Mouse (Mus musculus) stomach, embryonic 16.5 days (tissue): ENCODE measurements around the gene Mnd1. TPM values are rescaled to one million over a fixed set of nuclear protein-coding genes. Genes with fewer than 3 reads are reported as not detected.
A peak's percentile ranks its signal among the peaks of the same experiment; 100 is the strongest.

ENCODE experiments used
- ATAC-seq: fragments of 200-750 bp; cut with Nextera tagmentation; 2 replicates; pipeline ENCODE4 v1.8.0; 2017; ENCODE audit warnings: moderate number of reproducible peaks, moderate TSS enrichment; ENCODE audit not compliant: insufficient read depth, low FRiP score
- H3K27ac ChIP-seq: fragments of 300-500 bp; sonication (generic); 2 replicates; pipeline ENCODE4 v1.5.1; 2014; ENCODE audit warnings: low read length
- H3K27me3 ChIP-seq: fragments of 300-500 bp; sonication (generic); 2 replicates; pipeline ENCODE4 v1.6.1; 2014; ENCODE audit warnings: low read length, control low read depth, mixed read lengths; ENCODE audit not compliant: control insufficient read depth, insufficient read depth
- H3K36me3 ChIP-seq: fragments of 300-500 bp; sonication (generic); 2 replicates; pipeline ENCODE4 v1.6.1; 2014; ENCODE audit warnings: low read length; ENCODE audit not compliant: control insufficient read depth, insufficient read depth
- H3K4me1 ChIP-seq: fragments of 300-500 bp; sonication (generic); 2 replicates; pipeline ENCODE4 v1.6.1; 2014; ENCODE audit warnings: low read length, control low read depth, mixed read lengths; ENCODE audit not compliant: control insufficient read depth, insufficient read depth
- H3K4me2 ChIP-seq: fragments of 300-500 bp; sonication (generic); 2 replicates; pipeline ENCODE4 v1.6.1; 2014; ENCODE audit warnings: low read depth, low read length, mixed read lengths
- H3K4me3 ChIP-seq: fragments of 300-500 bp; sonication (generic); replicated peaks from 2 replicates; pipeline ENCODE4 v1.5.1; 2014; ENCODE audit warnings: mild to moderate bottlenecking, low read length
- H3K9ac ChIP-seq: fragments of 300-500 bp; sonication (generic); 2 replicates; pipeline ENCODE4 v1.6.1; 2014; ENCODE audit warnings: low read length
- H3K9me3 ChIP-seq: fragments of 300-500 bp; sonication (generic); replicated peaks from 2 replicates; pipeline ENCODE4 v1.6.1; 2016; ENCODE audit warnings: low read length, control low read depth; ENCODE audit not compliant: control insufficient read depth
- WGBS: fragments of 180-500 bp; shearing (Covaris S2); extraction: QIAGEN DNeasy Blood & Tissue Kit; methylation state at CpG from one replicate; pipeline ENCODE4 v1.1.7; 2014; 5-methylcytosine and 5-hydroxymethylcytosine counted together
- polyA plus RNA-seq: library from polyadenylated mRNA; unstranded; fragments of >200 nt; fragmentation: Nextera tagmentation; extraction: Ambion mirVana; gene quantifications from 2 replicates; pipeline ENCODE4 v1.2.1, GENCODE M21; 2015

The Mnd1 gene
- polyA plus RNA-seq, 1 experiment from 2014 or later, result 12.6 TPM

- peak overlapping the region; percentile 50 for H3K4me3 ChIP-seq
- peak overlapping the region; percentile 68 for H3K9ac ChIP-seq
- 36% methylated on average over 10 of the region's 10 CpGs for WGBS
- peak overlapping the region; percentile 91 for H3K27ac ChIP-seq
- H3K9me3 ChIP-seq, result no peaks in the 10 kb centered on the region
- peak overlapping the region; percentile 69 for H3K4me2 ChIP-seq
- peak; percentile 46; the same call in 1 of the 2 replicates for ATAC-seq
- peaks cover 12% of the 10 kb centered on the region for H3K4me1 ChIP-seq
- H3K27me3 ChIP-seq, result no peaks in the 10 kb centered on the region; the same call in 1 of the 2 replicates
- no peaks in the 10 kb centered on the region for H3K36me3 ChIP-seq
Observed at GRCm38 (mm10) chr3:84189629-84190173, 34.1 kb upstream of the Mnd1 start.

DNA sequence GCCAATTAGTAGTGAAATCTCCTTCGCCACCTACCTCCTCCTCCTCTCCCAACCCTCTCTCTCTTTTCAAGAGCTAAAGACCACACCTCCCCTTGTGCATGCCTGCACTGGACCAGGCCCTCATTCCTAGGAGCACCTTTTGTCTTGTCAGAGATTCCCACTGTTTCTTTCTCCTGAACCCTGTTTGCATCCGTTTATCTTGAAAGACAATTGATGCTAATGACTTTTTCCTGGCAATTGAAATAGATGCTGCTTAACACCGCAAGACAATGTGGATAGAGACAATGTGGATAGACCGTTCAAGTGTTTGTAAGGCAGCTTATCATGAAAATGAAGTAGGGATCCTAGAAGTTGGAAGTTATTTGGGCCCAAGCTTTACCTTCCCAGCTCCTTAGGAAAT, 26.1 kb upstream of the Mnd1 start:
- ATAC-seq, result no peak
- Histone ChIP-seq H3K4me3 (no peak overlapping the region), H3K4me1 (no peaks in the 10 kb centered on the region), H3K9ac (no peak overlapping the region), H3K4me2 (no peak overlapping the region), H3K27ac (no peak overlapping the region), H3K36me3 (no peaks in the 10 kb centered on the region), H3K27me3 (no peaks in the 10 kb centered on the region), H3K9me3 (no peaks in the 10 kb centered on the region)
- WGBS, result 57% methylated on average over 4 of the region's 4 CpGs

GRCm38 (mm10) chr3:84181102-84181501, 25.5 kb upstream of the Mnd1 start:
- H3K9me3 ChIP-seq, result no peaks in the 10 kb centered on the region

DNA sequence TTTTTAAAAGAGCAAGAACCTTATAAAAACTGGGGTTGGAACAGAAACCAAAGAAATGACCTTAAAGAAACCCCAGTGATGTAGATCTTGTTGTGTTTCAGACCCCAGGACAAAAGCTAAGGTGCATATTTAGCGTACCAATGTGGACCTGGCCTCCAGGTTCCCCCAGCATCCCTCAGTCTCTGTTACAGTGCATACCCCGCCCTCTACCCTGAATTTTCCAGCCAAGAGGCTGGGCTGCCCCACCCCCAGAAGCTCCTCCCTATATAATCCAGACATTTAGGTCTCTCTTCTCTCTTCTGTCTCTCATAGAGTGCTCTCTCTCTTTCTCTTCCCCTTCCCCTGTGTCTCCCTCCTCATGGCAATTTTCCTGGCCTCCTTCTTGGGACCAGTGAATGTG, 24.7 kb upstream of the Mnd1 start:
- no peak for ATAC-seq
- WGBS, result 88% methylated on average over 2 of the region's 2 CpGs
- Histone ChIP-seq H3K36me3 (no peaks in the 10 kb centered on the region), H3K4me2 (no peak overlapping the region), H3K9ac (no peak overlapping the region), H3K27ac (no peak overlapping the region), H3K4me3 (no peak overlapping the region), H3K9me3 (no peaks in the 10 kb centered on the region), H3K27me3 (no peaks in the 10 kb centered on the region), H3K4me1 (no peaks in the 10 kb centered on the region)

More at GRCm38 (mm10) chr3:84181102-84181501, 25.5 kb upstream of the Mnd1 start:
- 56% methylated on average over 8 of the region's 8 CpGs for WGBS
- no peaks in the 10 kb centered on the region for H3K36me3 ChIP-seq
- ATAC-seq, result no peak
- H3K27ac ChIP-seq, result no peak overlapping the region
- no peak overlapping the region for H3K4me2 ChIP-seq
- no peak overlapping the region for H3K4me3 ChIP-seq
- no peak overlapping the region for H3K9ac ChIP-seq
- H3K27me3 ChIP-seq, result no peaks in the 10 kb centered on the region
- H3K4me1 ChIP-seq, result no peaks in the 10 kb centered on the region

- ATAC-seq, result peak; percentile 58; the same call in 1 of the 2 replicates
- Histone ChIP-seq H3K4me1 (no peaks in the 10 kb centered on the region), H3K4me3 (no peak overlapping the region), H3K9me3 (no peaks in the 10 kb centered on the region), H3K27ac (no peak overlapping the region), H3K4me2 (no peak overlapping the region), H3K9ac (no peak overlapping the region), H3K36me3 (no peaks in the 10 kb centered on the region), H3K27me3 (no peaks in the 10 kb centered on the region)
- 54% methylated on average over 2 of the region's 2 CpGs for WGBS
Observed at GRCm38 (mm10) chr3:84177834-84178233, 22.2 kb upstream of the Mnd1 start.

DNA sequence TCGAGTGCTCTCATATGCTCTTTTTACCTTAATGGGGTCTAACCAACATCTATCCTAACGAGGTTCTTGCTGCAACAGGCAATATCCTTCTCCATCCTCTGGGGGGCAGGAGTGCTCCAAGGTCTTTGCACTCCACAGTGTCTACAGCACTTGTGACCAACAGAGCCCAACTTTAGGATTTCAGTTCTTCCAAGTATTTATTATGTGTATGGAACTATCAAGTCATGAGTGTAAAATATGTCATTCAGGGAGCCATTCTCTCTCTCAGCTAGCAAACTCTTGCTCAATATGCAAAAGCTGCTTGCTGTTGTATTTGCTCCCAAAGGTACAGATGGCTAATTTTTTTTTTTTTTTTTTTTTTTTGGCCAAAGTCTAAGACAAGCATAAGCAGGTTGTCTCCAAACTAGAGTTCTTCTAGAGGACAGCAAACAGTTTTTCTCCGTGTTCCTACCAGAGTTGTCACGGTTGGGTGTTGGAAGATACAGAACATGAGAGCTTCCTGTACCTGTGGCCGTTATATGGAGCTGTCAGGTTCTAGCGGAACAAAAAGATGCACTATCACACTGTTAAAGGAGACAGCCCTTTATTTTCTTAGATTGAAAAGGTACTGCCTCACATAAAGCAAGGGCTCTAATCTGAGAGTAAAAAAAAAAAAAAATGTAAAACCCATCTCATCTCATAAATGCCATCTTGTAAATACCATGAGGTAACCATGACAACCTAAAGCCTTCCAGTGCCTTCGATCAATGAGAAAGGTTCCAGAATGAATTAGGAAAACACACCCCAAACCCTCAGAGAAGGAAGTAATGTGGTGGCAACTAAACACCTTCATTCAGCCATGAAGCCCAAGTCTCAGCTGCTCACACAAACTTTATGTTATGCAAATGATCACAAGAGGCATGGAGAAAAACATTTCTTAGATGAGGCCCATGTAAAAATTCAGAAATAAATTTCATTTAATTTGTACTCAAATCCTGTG, 20.0 kb upstream of the Mnd1 start:
- ATAC-seq, result peak; percentile 56; the same call in 1 of the 2 replicates
- H3K27me3 ChIP-seq, result no peaks in the 10 kb centered on the region
- H3K9ac ChIP-seq, result no peak overlapping the region
- no peak overlapping the region for H3K27ac ChIP-seq
- no peak overlapping the region for H3K4me3 ChIP-seq
- H3K4me1 ChIP-seq, result no peaks in the 10 kb centered on the region
- H3K9me3 ChIP-seq, result no peaks in the 10 kb centered on the region
- WGBS, result 54% methylated on average over 7 of the region's 7 CpGs
- no peaks in the 10 kb centered on the region for H3K36me3 ChIP-seq
- no peak overlapping the region for H3K4me2 ChIP-seq

GRCm38 (mm10) chr3:84173581-84174154, 18.1 kb upstream of the Mnd1 start, which contains the start of gene Gm6525:
Gm6525 (plus strand) TSS chr3:84174104.
- Histone ChIP-seq H3K9ac (no peak within 1 kb of the TSS), H3K4me1 (no peaks in the 10 kb centered on the region), H3K36me3 (no peaks in the 10 kb centered on the region), H3K4me2 (no peak within 1 kb of the TSS), H3K9me3 (no peaks in the 10 kb centered on the region), H3K27ac (no peak within 1 kb of the TSS), H3K4me3 (no peak within 1 kb of the TSS), H3K27me3 (no peaks in the 10 kb centered on the region)
- 79% methylated on average over 11 of the region's 11 CpGs for WGBS
- ATAC-seq, result no peak

DNA sequence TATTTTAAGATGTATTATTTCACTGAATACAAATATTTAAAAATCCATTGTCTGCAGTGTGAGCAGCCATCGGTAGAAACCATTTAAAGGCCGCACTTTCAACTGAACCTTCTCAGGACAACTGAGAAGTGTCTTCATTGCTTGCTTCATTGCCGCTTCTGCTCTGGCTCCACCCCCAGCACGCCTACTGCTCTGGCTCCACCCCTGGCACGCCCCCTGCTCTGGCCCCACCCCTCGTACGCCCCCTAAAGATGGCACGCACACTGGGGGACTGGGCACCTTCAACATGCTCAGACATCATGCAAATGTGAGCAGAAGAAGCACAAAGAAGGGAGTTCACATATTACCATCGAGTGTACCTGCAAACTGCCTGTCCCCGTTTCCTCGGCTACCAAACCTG, 16.8 kb upstream of the Mnd1 start:
- Histone ChIP-seq H3K9me3 (no peaks in the 10 kb centered on the region), H3K27ac (no peak overlapping the region), H3K4me3 (no peak overlapping the region), H3K9ac (no peak overlapping the region), H3K4me1 (no peaks in the 10 kb centered on the region), H3K4me2 (no peak overlapping the region), H3K27me3 (no peaks in the 10 kb centered on the region), H3K36me3 (no peaks in the 10 kb centered on the region)
- ATAC-seq, result no peak
- WGBS, result 28% methylated on average over 11 of the region's 11 CpGs
